Mouse (Mus musculus): ENCODE results near the gene Trappc4.

DNA sequence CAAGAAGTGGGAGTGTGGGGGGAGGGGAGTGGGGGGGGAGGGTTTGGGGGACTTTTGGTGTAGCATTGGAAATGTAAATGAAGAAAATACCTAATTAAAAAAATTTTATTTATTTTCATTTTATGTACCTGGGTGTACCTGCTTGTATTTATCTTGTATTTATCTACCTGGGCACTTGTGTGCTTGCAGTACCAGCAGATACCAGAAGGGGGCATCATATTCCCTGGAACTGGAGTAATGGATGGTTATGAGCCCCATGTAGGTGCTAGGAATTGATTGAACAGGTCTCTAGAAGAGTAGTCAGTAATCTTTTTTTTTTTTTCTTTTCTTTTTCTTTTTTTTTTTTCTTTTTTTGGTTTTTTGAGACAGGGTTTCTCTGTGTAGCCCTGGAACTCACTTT lies 43.0 kb upstream of the Trappc4 start:
- no peak for TF ChIP-seq POLR2A (IDR thresholded peaks at IDR 0.05; ENCODE audit: extremely low read depth, insufficient read depth, low read length)
- TF ChIP-seq CTCF (IDR thresholded peaks at IDR 0.05; ENCODE audit: low read depth, low read length), result no peak

Data from liver, adult 2 months (tissue).